Mouse (Mus musculus): ENCODE measurements around the gene Tex28.
"Not testable (repeated sequence)": the region's sequence is repeated elsewhere in the genome, so short reads cannot be mapped to it uniquely, and the experiment has no call there.

Tex28 gene

GRCm38 (mm10) chrX:74167738-74168137, at the start of gene Tex28:
Tex28 (minus strand) TSS chrX:74167838.
- no peak for DNase-seq (ENCODE audit: low read depth, low spot score)

- no peak for DNase-seq (ENCODE audit: low read depth, low spot score)
Observed at GRCm38 (mm10) chrX:74203556-74203955, 35.9 kb upstream of the Tex28 start.

GRCm38 (mm10) chrX:74176959-74177358, 9.3 kb upstream of the Tex28 start, which contains the start of gene Tktl1:
Tktl1 (plus strand) TSS chrX:74177259.
- peak; percentile 44 for DNase-seq (ENCODE audit: low read depth, low spot score)

GRCm38 (mm10) chrX:74135263-74135662, 32.4 kb downstream of the Tex28 start, which contains the start of gene Mecp2:
Mecp2 (minus strand) TSS chrX:74135363.
- DNase-seq (ENCODE audit: low read depth, low spot score) = not testable (repeated sequence)

GRCm38 (mm10) chrX:74127164-74127563, 40.5 kb downstream of the Tex28 start, which contains the start of gene Opn1mw:
Opn1mw (plus strand) TSS chrX:74127464.
- no peak for DNase-seq (ENCODE audit: low read depth, low spot score)

- DNase-seq (ENCODE audit: low read depth, low spot score) = peak; percentile 40
Observed at GRCm38 (mm10) chrX:74124975-74125374, 42.7 kb downstream of the Tex28 start.

- DNase-seq (ENCODE audit: low read depth, low spot score) = peak; percentile 50
Observed at GRCm38 (mm10) chrX:74115511-74115910, 52.1 kb downstream of the Tex28 start.

GRCm38 (mm10) chrX:74114036-74114435, 53.6 kb downstream of the Tex28 start:
- DNase-seq (ENCODE audit: low read depth, low spot score) = no peak

- no peak for DNase-seq (ENCODE audit: low read depth, low spot score)
Observed at GRCm38 (mm10) chrX:74108747-74109146, 58.9 kb downstream of the Tex28 start.

- no peak for DNase-seq (ENCODE audit: low read depth, low spot score)
Observed at GRCm38 (mm10) chrX:74105916-74106315, 61.7 kb downstream of the Tex28 start.

GRCm38 (mm10) chrX:74103457-74104188, 64.0 kb downstream of the Tex28 start:
- DNase-seq (ENCODE audit: low read depth, low spot score) = peak; percentile 3

Measured in R1 (cell line).